Mouse (Mus musculus) midbrain, postnatal 0 days (tissue): ENCODE data around the gene Camkk2. TPM values are rescaled to one million over a fixed set of nuclear protein-coding genes. Genes with fewer than 3 reads are reported as not detected.
A peak's percentile ranks its signal among the peaks of the same experiment; 100 is the strongest.

Source experiments
- ATAC-seq: fragments of 200-750 bp; cut with Nextera tagmentation; 2 replicates; pipeline ENCODE4 v1.8.0; 2017; ENCODE audit warnings: moderate number of reproducible peaks, mild to moderate bottlenecking, moderate TSS enrichment, moderate library complexity; ENCODE audit not compliant: low FRiP score
- DNase-seq: peaks from one replicate; pipeline ENCODE4 v3.0.0-alpha.2; 2015; ENCODE audit warnings: low spot score
- H3K27ac ChIP-seq: fragments of 300-500 bp; sonication (generic); 2 replicates; pipeline ENCODE4 v1.5.1; 2014; ENCODE audit warnings: low read depth, mild to moderate bottlenecking, low read length, mixed read lengths
- H3K27me3 ChIP-seq: fragments of 300-500 bp; sonication (generic); 2 replicates; pipeline ENCODE4 v1.6.1; 2014; ENCODE audit warnings: low read length, control low read depth, mixed read lengths; ENCODE audit not compliant: insufficient read depth
- H3K36me3 ChIP-seq: fragments of 300-500 bp; sonication (generic); 2 replicates; pipeline ENCODE4 v1.6.1; 2014; ENCODE audit warnings: low read length, control low read depth, mixed read lengths; ENCODE audit not compliant: insufficient read depth
- H3K4me1 ChIP-seq: fragments of 300-500 bp; sonication (generic); 2 replicates; pipeline ENCODE4 v1.6.1; 2014; ENCODE audit warnings: mild to moderate bottlenecking, control low read depth, antibody characterized with exemption, low read length, mixed read lengths; ENCODE audit not compliant: insufficient read depth
- H3K4me2 ChIP-seq: fragments of 300-500 bp; sonication (generic); 2 replicates; pipeline ENCODE4 v1.6.1; 2014; ENCODE audit warnings: low read depth, mild to moderate bottlenecking, low read length, mixed read lengths; ENCODE audit not compliant: poor library complexity, severe bottlenecking
- H3K4me3 ChIP-seq: fragments of 300-500 bp; sonication (generic); 2 replicates; pipeline ENCODE4 v1.5.1; 2014; ENCODE audit warnings: low read depth, mild to moderate bottlenecking, low read length, moderate library complexity
- H3K9ac ChIP-seq: fragments of 300-500 bp; sonication (generic); replicated peaks from 2 replicates; pipeline ENCODE4 v1.6.1; 2014; ENCODE audit warnings: mild to moderate bottlenecking, low read length, moderate library complexity, mixed read lengths; ENCODE audit not compliant: poor library complexity, severe bottlenecking
- H3K9me3 ChIP-seq: fragments of 300-500 bp; sonication (generic); 2 replicates; pipeline ENCODE4 v1.6.1; 2016; ENCODE audit warnings: low read length, control low read depth
- CTCF ChIP-seq: IDR thresholded peaks from 2 replicates; pipeline ENCODE4 v1.5.1; 2016; ENCODE audit warnings: antibody characterized with exemption, mild to moderate bottlenecking
- WGBS: fragments of 180-500 bp; shearing (Covaris S2); extraction: QIAGEN DNeasy Blood & Tissue Kit; methylation state at CpG from one replicate; pipeline ENCODE4 v1.1.7; 2014; 5-methylcytosine and 5-hydroxymethylcytosine counted together
- polyA plus RNA-seq: library from polyadenylated mRNA; unstranded; fragments of >200 nt; fragmentation: Nextera tagmentation; extraction: Ambion mirVana; gene quantifications from 2 replicates; pipeline ENCODE4 v1.2.1, GENCODE M21; 2015
- total RNA-seq: library from RNA; depleted of rRNA; stranded (reverse); fragments of >200 nt; gene quantifications from 2 replicates; pipeline ENCODE4 v1.2.3, GENCODE M21; 2014

The Camkk2 gene
- total and polyA plus RNA-seq, 2 experiments from 2014 or later, result 66.8 to 70.5 TPM

GRCm38 (mm10) chr5:122786035-122786819 is 7.0 kb upstream of the Camkk2 start:
- no peak for DNase-seq
- H3K27ac ChIP-seq, result no peak overlapping the region

GRCm38 (mm10) chr5:122783726-122784406 is 4.7 kb upstream of the Camkk2 start:
- Histone ChIP-seq H3K9me3 (no peaks in the 10 kb centered on the region), H3K4me2 (no peak overlapping the region), H3K4me3 (no peak overlapping the region), H3K4me1 (no peaks in the 10 kb centered on the region), H3K9ac (no peak overlapping the region), H3K36me3 (peaks cover 20% of the 10 kb centered on the region), H3K27me3 (no peaks in the 10 kb centered on the region), H3K27ac (no peak overlapping the region)
- 53% methylated on average over 14 of the region's 14 CpGs for WGBS
- no peak for ATAC-seq
- TF ChIP-seq CTCF, result no peak
- no peak for DNase-seq

More at GRCm38 (mm10) chr5:122786035-122786819, 7.0 kb upstream of the Camkk2 start:
- Histone ChIP-seq H3K9ac (no peak overlapping the region), H3K9me3 (no peaks in the 10 kb centered on the region), H3K36me3 (peaks cover 33% of the 10 kb centered on the region), H3K4me3 (no peak overlapping the region), H3K4me1 (no peaks in the 10 kb centered on the region), H3K4me2 (no peak overlapping the region), H3K27me3 (no peaks in the 10 kb centered on the region)
- ATAC-seq, result no peak
- no peak for TF ChIP-seq CTCF
- 65% methylated on average over 12 of the region's 12 CpGs for WGBS

GRCm38 (mm10) chr5:122782066-122782465 is 2.9 kb upstream of the Camkk2 start:
- H3K4me1 ChIP-seq, result no peaks in the 10 kb centered on the region
- no peak overlapping the region for H3K27ac ChIP-seq
- peaks cover 7% of the 10 kb centered on the region for H3K36me3 ChIP-seq
- no peaks in the 10 kb centered on the region for H3K9me3 ChIP-seq
- WGBS, result 83% methylated on average over 1 of the region's 1 CpGs
- ATAC-seq, result no peak
- no peak for DNase-seq
- no peak overlapping the region for H3K4me3 ChIP-seq
- no peak for TF ChIP-seq CTCF
- no peak overlapping the region for H3K9ac ChIP-seq
- H3K4me2 ChIP-seq, result no peak overlapping the region
- H3K27me3 ChIP-seq, result no peaks in the 10 kb centered on the region

GRCm38 (mm10) chr5:122780791-122781432 is 1.7 kb upstream of the Camkk2 start:
- H3K4me1 ChIP-seq, result no peaks in the 10 kb centered on the region
- 92% methylated on average over 19 of the region's 19 CpGs for WGBS
- no peak for DNase-seq
- TF ChIP-seq CTCF, result peak; percentile 41
- H3K27me3 ChIP-seq, result no peaks in the 10 kb centered on the region
- no peaks in the 10 kb centered on the region for H3K9me3 ChIP-seq
- H3K4me2 ChIP-seq, result no peak overlapping the region
- H3K27ac ChIP-seq, result no peak overlapping the region
- no peak overlapping the region for H3K9ac ChIP-seq
- H3K4me3 ChIP-seq, result no peak overlapping the region
- no peak for ATAC-seq
- H3K36me3 ChIP-seq, result no peaks in the 10 kb centered on the region

- Histone ChIP-seq H3K27me3 (no peaks in the 10 kb centered on the region), H3K27ac (peak overlapping the region; percentile 47), H3K9ac (peak overlapping the region; percentile 88), H3K9me3 (no peaks in the 10 kb centered on the region), H3K36me3 (no peaks in the 10 kb centered on the region), H3K4me2 (peak overlapping the region; percentile 87), H3K4me1 (no peaks in the 10 kb centered on the region; the same call in 1 of the 2 replicates), H3K4me3 (peak overlapping the region; percentile 87)
- TF ChIP-seq CTCF, result no peak
- WGBS, result 1% methylated on average over 40 of the region's 55 CpGs
- peak; percentile 22 for DNase-seq
- ATAC-seq, result peak; percentile 69
Observed at GRCm38 (mm10) chr5:122778231-122779226, 680 bp downstream of the Camkk2 start.
